Mouse (Mus musculus): ENCODE measurements around the gene Prss44.

GRCm38 (mm10) chr9:110781256-110781721 is 32.5 kb upstream of the Prss44 start:
- no peak for TF ChIP-seq EP300 (IDR thresholded peaks at IDR 0.05)
- peak; percentile 94 for TF ChIP-seq CTCF (IDR thresholded peaks at IDR 0.05)

Measured in lung, postnatal 0 days (tissue).